Mouse (Mus musculus) monocyte, adult 2 months (primary cell): ENCODE measurements around the gene Tssc4.

Experiments
- DNase-seq, 2 experiments: peaks; one replicate each; pipeline ENCODE4 v3.0.0; 2022; ENCODE audit warnings: low spot score in 2 of 2, low read depth in 1 of 2

Tssc4 gene

DNA sequence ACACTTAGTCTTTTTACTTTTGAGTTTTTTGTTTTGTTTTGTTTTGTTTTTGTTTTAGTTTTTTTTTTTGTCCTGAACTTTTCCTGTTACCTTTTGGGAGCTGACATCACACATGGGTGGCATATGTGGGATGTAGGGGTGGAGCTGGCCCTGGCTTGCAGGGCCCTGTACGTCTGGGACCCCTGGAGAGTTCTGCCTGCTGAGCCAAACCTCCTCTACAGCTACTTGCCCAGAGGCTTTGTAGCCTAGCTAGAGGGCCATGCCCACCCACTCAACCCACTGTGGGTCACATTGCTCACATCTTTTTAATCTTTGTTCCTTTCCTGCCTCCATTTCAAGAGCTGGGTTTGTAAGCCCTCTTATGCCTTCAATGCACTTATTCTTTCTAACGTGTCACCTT lies 1.6 kb upstream of the Tssc4 start:
- DNase-seq, result no peak

DNA sequence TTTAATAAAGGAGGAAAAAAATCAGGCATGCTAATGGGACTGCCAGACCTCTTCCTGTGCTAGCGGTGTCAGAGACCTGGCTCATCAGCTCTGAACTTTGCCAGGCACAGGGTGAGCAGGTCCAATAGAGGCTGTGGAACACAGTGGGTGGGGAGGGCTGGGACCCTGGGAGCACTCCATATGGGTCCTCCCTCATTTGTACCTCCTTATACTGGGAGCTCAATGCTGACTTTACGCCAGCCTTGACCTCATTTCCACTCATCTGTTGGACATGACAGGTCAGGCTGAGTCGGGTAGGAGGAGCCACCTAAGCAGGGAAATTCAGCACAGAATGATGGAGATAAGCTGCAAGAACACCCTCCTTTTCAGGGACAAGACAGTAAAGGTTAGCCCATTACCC lies 1.2 kb upstream of the Tssc4 start:
- no peak for DNase-seq

- no peak for DNase-seq
Observed at GRCm38 (mm10) chr7:143068316-143068881, 650 bp upstream of the Tssc4 start.

GRCm38 (mm10) chr7:143069751-143070400 lies 827 bp downstream of the Tssc4 start:
- no peak for DNase-seq

- no peak for DNase-seq
Observed at GRCm38 (mm10) chr7:143070506-143071070, 1.5 kb downstream of the Tssc4 start.

DNA sequence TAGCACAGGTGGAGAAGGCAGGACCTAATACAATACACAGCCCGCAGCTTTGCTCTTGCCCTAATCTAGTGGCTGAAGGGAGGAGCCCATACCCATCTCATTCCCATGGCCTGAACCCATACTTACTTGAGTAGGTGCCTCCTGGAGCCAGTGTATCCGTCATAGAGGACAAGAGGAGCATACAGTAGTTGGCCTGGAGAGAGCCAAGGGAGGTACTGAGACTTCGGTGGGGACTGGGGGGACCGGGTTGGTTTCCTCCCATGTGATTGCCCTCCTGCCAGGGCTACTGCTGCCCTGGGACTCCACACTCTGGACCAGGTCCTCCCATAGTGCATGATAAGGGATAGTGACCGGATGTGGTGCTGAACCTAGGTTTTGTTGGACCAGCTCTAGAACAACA lies 3.6 kb downstream of the Tssc4 start:
- no peak for DNase-seq

DNA sequence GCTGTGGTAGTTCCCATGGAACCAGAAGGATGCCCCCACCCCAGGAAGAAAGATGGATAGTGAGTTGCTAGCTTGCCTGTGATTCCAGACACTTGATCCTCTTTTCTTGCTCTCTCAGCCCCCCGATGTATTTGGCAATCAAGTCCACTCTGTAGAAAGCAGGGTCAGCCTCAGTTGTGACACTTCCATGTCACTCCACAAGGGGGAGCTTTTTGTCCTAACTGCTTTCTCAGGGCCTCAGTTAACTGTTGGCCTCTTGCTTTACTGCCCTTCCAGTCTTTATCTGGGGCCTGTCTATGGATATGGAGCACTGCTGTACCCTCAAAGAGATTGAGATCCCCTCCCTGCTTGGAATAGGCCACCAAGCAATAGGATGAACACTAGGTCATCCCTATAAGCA lies 4.0 kb downstream of the Tssc4 start:
- peak in 1 of 2 experiments; percentile 42 for DNase-seq

DNA sequence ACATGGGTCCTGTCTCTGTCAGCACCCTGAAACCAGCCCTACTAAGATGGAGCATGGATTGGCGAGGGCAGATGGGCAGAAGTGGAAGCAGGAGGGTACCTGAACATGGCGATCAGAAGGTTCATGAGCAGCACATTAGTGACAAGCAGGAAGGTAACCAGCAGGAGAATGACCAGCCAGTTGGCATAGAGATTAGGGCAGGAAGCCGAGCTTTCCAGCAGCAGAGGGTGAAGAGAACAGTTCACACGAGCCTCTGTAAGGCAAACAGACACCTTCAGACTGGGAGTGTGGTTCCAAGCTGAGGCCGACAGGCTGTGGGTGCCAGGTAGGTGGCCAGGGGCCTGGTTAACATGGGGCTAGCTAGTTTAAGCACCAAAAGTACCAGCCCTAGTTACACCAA lies 6.3 kb downstream of the Tssc4 start:
- DNase-seq, result no peak

DNA sequence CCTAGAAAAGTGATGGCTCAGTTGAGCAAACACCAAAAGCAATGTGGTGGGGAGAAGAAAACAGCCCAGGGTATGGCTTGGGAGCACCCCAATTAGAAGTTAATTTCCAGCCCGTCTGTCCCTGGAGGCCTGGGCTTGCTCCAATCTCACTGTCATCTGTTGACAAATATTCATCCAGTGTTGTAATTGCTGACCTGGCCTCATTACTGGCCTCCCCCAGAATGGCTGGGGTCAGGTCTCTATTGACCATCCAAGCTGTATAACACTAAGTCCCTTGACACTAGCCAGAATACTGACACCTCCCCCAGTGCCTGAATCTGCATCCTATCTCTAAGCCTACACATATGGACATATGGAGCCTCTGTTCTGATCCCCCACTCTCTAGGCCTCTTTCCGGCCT lies 8.3 kb downstream of the Tssc4 start:
- no peak for DNase-seq

DNA sequence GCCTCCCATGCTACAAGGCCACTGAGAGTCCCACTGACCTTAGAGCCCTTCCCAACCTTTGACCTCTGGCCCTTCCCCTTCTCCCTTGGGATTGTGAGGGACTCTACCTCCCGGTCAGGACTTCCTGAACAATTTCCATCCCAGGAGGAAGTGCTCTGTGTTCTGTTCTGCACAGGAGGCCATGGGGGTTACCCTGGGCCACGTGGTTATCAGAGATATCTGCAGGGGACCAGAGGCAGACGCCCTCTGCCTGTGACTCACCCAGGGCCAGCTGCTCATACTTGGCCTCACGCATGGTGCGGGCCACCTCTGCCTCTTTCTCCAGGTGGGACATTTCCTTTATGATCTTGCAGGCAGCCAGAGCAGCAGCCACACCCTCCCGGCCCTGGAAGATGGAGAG lies 13.0 kb downstream of the Tssc4 start:
- DNase-seq, result no peak

DNA sequence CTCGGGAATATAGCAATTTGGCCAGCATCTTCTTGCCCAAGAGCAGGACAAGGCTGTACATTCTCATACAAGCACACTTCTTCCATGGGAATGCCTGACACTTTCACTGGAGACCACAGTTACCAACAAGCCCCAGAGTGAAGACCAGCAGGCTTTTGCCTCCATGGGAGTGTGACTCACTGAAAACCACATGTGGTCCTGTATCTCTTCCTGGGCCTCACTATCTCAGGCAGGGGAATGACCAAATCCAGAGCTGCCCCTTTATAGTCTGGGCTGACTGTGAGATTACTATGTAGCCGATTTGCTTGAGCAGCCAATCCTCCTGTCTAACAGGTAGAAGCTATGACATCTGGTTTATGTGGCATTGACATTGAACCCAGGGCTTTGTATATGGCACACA lies 14.7 kb downstream of the Tssc4 start:
- no peak for DNase-seq

GRCm38 (mm10) chr7:143086366-143086765 lies 17.3 kb downstream of the Tssc4 start:
- DNase-seq, result peak in 1 of 2 experiments; percentile 59

GRCm38 (mm10) chr7:143087070-143087579 lies 18.1 kb downstream of the Tssc4 start:
- no peak for DNase-seq

GRCm38 (mm10) chr7:143093847-143094246 lies 24.8 kb downstream of the Tssc4 start:
- no peak for DNase-seq

DNA sequence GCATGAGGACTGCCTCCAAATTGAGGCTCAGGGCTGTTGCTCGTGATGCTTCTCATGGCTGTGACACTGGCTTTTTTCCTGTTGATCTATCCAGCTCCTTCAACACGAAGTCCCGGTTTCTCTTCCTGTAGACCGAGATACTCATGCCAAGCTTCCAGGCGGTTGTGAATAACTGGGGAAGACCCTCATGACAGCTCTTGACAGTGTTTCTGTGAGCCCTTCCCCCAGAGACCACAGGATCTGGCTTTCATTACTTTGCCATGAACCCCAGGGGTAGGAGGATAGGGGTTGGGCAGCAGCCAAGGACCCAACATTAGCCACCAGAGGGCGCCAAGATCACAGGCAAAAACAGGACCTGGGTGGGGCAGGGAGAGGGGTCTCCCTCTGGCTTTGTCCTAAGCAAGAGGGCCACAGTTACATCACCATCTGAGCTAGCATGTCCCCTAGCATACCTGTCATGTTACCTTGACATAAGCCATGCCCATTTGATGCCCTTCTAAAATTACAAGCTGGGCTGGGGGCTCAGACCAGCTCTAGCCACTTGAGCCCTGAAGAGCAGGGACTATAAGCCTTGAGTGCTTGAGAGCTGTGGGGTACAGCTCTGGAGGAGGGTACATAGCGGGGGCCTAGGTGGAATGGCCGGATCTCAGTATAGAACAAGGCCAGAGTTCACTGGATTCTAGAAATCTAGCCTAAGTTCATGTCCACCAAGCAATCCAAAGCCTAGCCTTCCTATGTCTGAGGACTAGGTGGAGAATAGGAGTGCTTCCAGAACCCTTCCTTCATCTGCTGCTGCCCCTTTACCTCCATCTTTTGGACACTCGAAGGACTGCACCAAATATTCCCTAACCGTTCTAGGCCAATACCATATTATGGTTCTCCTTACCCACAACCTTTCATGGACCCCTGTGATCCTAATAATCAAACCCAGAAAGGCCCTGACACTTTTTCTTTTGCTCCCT lies 25.8 kb downstream of the Tssc4 start, which contains the start of gene Trpm5:
Gene Trpm5 (minus strand): TSS at position 51 of the 962 bp plus-strand sequence.
- no peak for DNase-seq

GRCm38 (mm10) chr7:143095554-143095907 lies 26.5 kb downstream of the Tssc4 start:
- no peak for DNase-seq

GRCm38 (mm10) chr7:143100759-143101158 lies 31.7 kb downstream of the Tssc4 start:
- no peak for DNase-seq

GRCm38 (mm10) chr7:143105258-143105897 lies 36.3 kb downstream of the Tssc4 start:
- no peak for DNase-seq

DNA sequence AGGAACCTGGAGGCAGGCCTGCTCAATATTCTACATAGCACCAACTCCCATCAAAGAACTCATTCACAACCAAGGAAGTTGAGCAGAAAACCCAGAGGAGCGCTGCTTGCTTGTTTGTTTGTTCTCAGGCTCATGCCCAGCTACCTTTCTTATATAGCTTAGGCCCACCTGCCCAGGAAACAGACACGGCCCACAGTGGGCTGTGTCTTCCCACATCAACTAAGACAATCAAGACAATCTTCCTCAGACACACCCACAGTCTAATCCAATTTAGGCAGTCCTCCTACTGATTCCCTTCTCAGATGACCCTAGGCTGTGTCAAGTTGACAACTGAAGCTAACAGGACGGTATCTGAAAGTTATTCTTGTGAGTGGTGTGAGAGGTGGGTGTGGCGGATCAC lies 37.0 kb downstream of the Tssc4 start, which contains the start of gene Kcnq1:
Gene Kcnq1 (plus strand): TSS at position 301 of the 400 bp plus-strand sequence.
- no peak for DNase-seq

GRCm38 (mm10) chr7:143106672-143107465 lies 37.8 kb downstream of the Tssc4 start:
- no peak for DNase-seq
